Mouse (Mus musculus) limb, embryonic 11.5 days (tissue): Measurements from ENCODE around the gene Iqschfp. TPM values are rescaled to one million over a fixed set of nuclear protein-coding genes. Genes with fewer than 3 reads are reported as not detected.

Experiments used
- ATAC-seq: fragments of 200-750 bp; cut with Nextera tagmentation; 2 replicates; pipeline ENCODE4 v1.8.0; 2017; ENCODE audit warnings: low read depth; ENCODE audit not compliant: insufficient number of reproducible peaks, low FRiP score, low TSS enrichment
- DNase-seq: peaks from one replicate; pipeline ENCODE4 v3.0.0-alpha.2; 2015; ENCODE audit warnings: low spot score
- H3K27ac ChIP-seq: fragments of 300-500 bp; sonication (generic); replicated peaks from 2 replicates; pipeline ENCODE4 v1.5.1; 2014; ENCODE audit warnings: low read depth, mild to moderate bottlenecking, low read length
- H3K27me3 ChIP-seq: fragments of 300-500 bp; sonication (generic); 2 replicates; pipeline ENCODE4 v1.6.1; 2014; ENCODE audit warnings: mild to moderate bottlenecking, low read length, mixed read lengths; ENCODE audit not compliant: control insufficient read depth, insufficient read depth
- H3K36me3 ChIP-seq: fragments of 300-500 bp; sonication (generic); 2 replicates; pipeline ENCODE4 v1.6.1; 2014; ENCODE audit warnings: mild to moderate bottlenecking, low read length, moderate library complexity, mixed read lengths; ENCODE audit not compliant: control insufficient read depth, insufficient read depth
- H3K4me1 ChIP-seq: fragments of 300-500 bp; sonication (generic); 2 replicates; pipeline ENCODE4 v1.6.1; 2014; ENCODE audit warnings: low read length, mixed read lengths; ENCODE audit not compliant: control insufficient read depth, insufficient read depth
- H3K4me2 ChIP-seq: fragments of 300-500 bp; sonication (generic); 2 replicates; pipeline ENCODE4 v1.6.1; 2014; ENCODE audit warnings: low read depth, mild to moderate bottlenecking, moderate library complexity; ENCODE audit not compliant: severe bottlenecking
- H3K4me3 ChIP-seq: fragments of 300-500 bp; sonication (generic); 2 replicates; pipeline ENCODE4 v1.5.1; 2014; ENCODE audit warnings: low read depth, low read length
- H3K9ac ChIP-seq: fragments of 300-500 bp; sonication (generic); 2 replicates; pipeline ENCODE4 v1.6.1; 2014; ENCODE audit warnings: mild to moderate bottlenecking, low read length
- H3K9me3 ChIP-seq: fragments of 300-500 bp; sonication (generic); 2 replicates; pipeline ENCODE4 v1.6.1; 2016; ENCODE audit warnings: low read length; ENCODE audit not compliant: control insufficient read depth
- WGBS: fragments of 180-500 bp; shearing (Covaris S2); extraction: QIAGEN DNeasy Blood & Tissue Kit; methylation state at CpG from one replicate; pipeline ENCODE4 v1.1.7; 2014; 5-methylcytosine and 5-hydroxymethylcytosine counted together
- polyA plus RNA-seq: library from polyadenylated mRNA; unstranded; fragments of >200 nt; fragmentation: Nextera tagmentation; extraction: Ambion mirVana; gene quantifications from 2 replicates; pipeline ENCODE4 v1.2.1, GENCODE M21; 2014

Gene Iqschfp
- polyA plus RNA-seq, 1 experiment from 2014 or later = 0.56 TPM

GRCm38 (mm10) chr3:68271457-68271856, 379.4 kb downstream of the Iqschfp start:
- ATAC-seq = no peak
- no peaks in the 10 kb centered on the region for H3K9me3 ChIP-seq
- 50% methylated on average over 3 of the region's 3 CpGs for WGBS
- no peaks in the 10 kb centered on the region for H3K27me3 ChIP-seq
- H3K4me1 ChIP-seq = no peaks in the 10 kb centered on the region
- no peak overlapping the region for H3K27ac ChIP-seq
- no peak overlapping the region for H3K4me2 ChIP-seq
- no peak overlapping the region for H3K9ac ChIP-seq
- H3K4me3 ChIP-seq = no peak overlapping the region
- DNase-seq = no peak
- no peaks in the 10 kb centered on the region for H3K36me3 ChIP-seq

GRCm38 (mm10) chr3:68271881-68272280, 379.8 kb downstream of the Iqschfp start:
- DNase-seq = no peak
- H3K27me3 ChIP-seq = no peaks in the 10 kb centered on the region
- 84% methylated on average over 3 of the region's 3 CpGs for WGBS
- H3K9me3 ChIP-seq = no peaks in the 10 kb centered on the region
- H3K27ac ChIP-seq = no peak overlapping the region
- H3K4me2 ChIP-seq = no peak overlapping the region
- H3K36me3 ChIP-seq = no peaks in the 10 kb centered on the region
- no peaks in the 10 kb centered on the region for H3K4me1 ChIP-seq
- no peak for ATAC-seq
- no peak overlapping the region for H3K4me3 ChIP-seq
- no peak overlapping the region for H3K9ac ChIP-seq

- no peak overlapping the region for H3K4me3 ChIP-seq
- H3K9ac ChIP-seq = no peak overlapping the region
- 0 out of 2 replicates have a peak overlapping the region, but pooled peaks have one; percentile 18 for H3K4me2 ChIP-seq
- no peaks in the 10 kb centered on the region for H3K9me3 ChIP-seq
- DNase-seq = peak; percentile 50
- no peaks in the 10 kb centered on the region for H3K27me3 ChIP-seq
- no peak overlapping the region for H3K27ac ChIP-seq
- H3K36me3 ChIP-seq = no peaks in the 10 kb centered on the region
- peak; percentile 60; the same call in 1 of the 2 replicates for ATAC-seq
- peaks cover 5% of the 10 kb centered on the region for H3K4me1 ChIP-seq
- 12% methylated on average over 7 of the region's 7 CpGs for WGBS
Measured at GRCm38 (mm10) chr3:68282844-68283594, 391.0 kb downstream of the Iqschfp start.

- no peak overlapping the region for H3K27ac ChIP-seq
- no peaks in the 10 kb centered on the region for H3K36me3 ChIP-seq
- peaks cover 5% of the 10 kb centered on the region for H3K4me1 ChIP-seq
- H3K4me3 ChIP-seq = no peak overlapping the region
- DNase-seq (peak; percentile 25), ATAC-seq (no peak)
- H3K9me3 ChIP-seq = no peaks in the 10 kb centered on the region
- H3K27me3 ChIP-seq = no peaks in the 10 kb centered on the region
- 21% methylated on average over 10 of the region's 10 CpGs for WGBS
- no peak overlapping the region for H3K9ac ChIP-seq
- 0 out of 2 replicates have a peak overlapping the region, but pooled peaks have one; percentile 18 for H3K4me2 ChIP-seq
Measured at GRCm38 (mm10) chr3:68283595-68283991, 391.6 kb downstream of the Iqschfp start.

- Histone ChIP-seq H3K4me2 (no peak overlapping the region), H3K4me1 (peaks cover 5% of the 10 kb centered on the region), H3K27ac (no peak overlapping the region), H3K36me3 (no peaks in the 10 kb centered on the region), H3K9me3 (no peaks in the 10 kb centered on the region), H3K4me3 (no peak overlapping the region), H3K9ac (no peak overlapping the region), H3K27me3 (no peaks in the 10 kb centered on the region)
- WGBS = 67% methylated on average over 2 of the region's 2 CpGs
- ATAC-seq = no peak
- DNase-seq = no peak
Measured at GRCm38 (mm10) chr3:68284500-68284899, 392.5 kb downstream of the Iqschfp start.

GRCm38 (mm10) chr3:68296752-68297151, 404.7 kb downstream of the Iqschfp start:
- Histone ChIP-seq H3K27me3 (no peaks in the 10 kb centered on the region), H3K4me2 (no peak overlapping the region), H3K4me1 (no peaks in the 10 kb centered on the region), H3K4me3 (no peak overlapping the region), H3K9ac (no peak overlapping the region), H3K9me3 (no peaks in the 10 kb centered on the region), H3K27ac (no peak overlapping the region), H3K36me3 (no peaks in the 10 kb centered on the region)
- WGBS = 89% methylated on average over 7 of the region's 7 CpGs
- ATAC-seq = no peak
- no peak for DNase-seq

GRCm38 (mm10) chr3:68305647-68306046, 413.6 kb downstream of the Iqschfp start:
- no peak overlapping the region for H3K4me2 ChIP-seq
- WGBS = 40% methylated on average over 1 of the region's 1 CpGs
- no peak overlapping the region for H3K27ac ChIP-seq
- ATAC-seq (no peak), DNase-seq (no peak)
- H3K36me3 ChIP-seq = no peaks in the 10 kb centered on the region
- H3K4me1 ChIP-seq = no peaks in the 10 kb centered on the region
- H3K9ac ChIP-seq = no peak overlapping the region
- no peak overlapping the region for H3K4me3 ChIP-seq
- H3K27me3 ChIP-seq = no peaks in the 10 kb centered on the region
- no peaks in the 10 kb centered on the region for H3K9me3 ChIP-seq

- H3K4me2 ChIP-seq = no peak overlapping the region
- H3K36me3 ChIP-seq = no peaks in the 10 kb centered on the region
Measured at GRCm38 (mm10) chr3:68306726-68307125, 414.7 kb downstream of the Iqschfp start.

GRCm38 (mm10) chr3:68325575-68325974, 433.5 kb downstream of the Iqschfp start:
- no peaks in the 10 kb centered on the region for H3K27me3 ChIP-seq
- H3K27ac ChIP-seq = no peak overlapping the region
- WGBS = 82% methylated on average over 6 of the region's 6 CpGs
- H3K4me2 ChIP-seq = no peak overlapping the region
- H3K4me1 ChIP-seq = no peaks in the 10 kb centered on the region
- no peak for ATAC-seq
- H3K36me3 ChIP-seq = no peaks in the 10 kb centered on the region
- no peak overlapping the region for H3K9ac ChIP-seq
- DNase-seq = no peak
- H3K4me3 ChIP-seq = no peak overlapping the region
- no peaks in the 10 kb centered on the region for H3K9me3 ChIP-seq

More at GRCm38 (mm10) chr3:68306726-68307125, 414.7 kb downstream of the Iqschfp start:
- 51% methylated on average over 4 of the region's 4 CpGs for WGBS
- H3K27ac ChIP-seq = no peak overlapping the region
- no peak for ATAC-seq
- no peak overlapping the region for H3K4me3 ChIP-seq
- no peak overlapping the region for H3K9ac ChIP-seq
- no peaks in the 10 kb centered on the region for H3K4me1 ChIP-seq
- no peak for DNase-seq
- H3K9me3 ChIP-seq = no peaks in the 10 kb centered on the region
- H3K27me3 ChIP-seq = no peaks in the 10 kb centered on the region
